Mouse (Mus musculus) lung, postnatal 0 days (tissue): Measurements from ENCODE around the gene Dnpep. TPM values are rescaled to one million over a fixed set of nuclear protein-coding genes. Genes with fewer than 3 reads are reported as not detected.

ENCODE experiments used
- ATAC-seq: fragments of 200-750 bp; cut with Nextera tagmentation; 2 replicates; pipeline ENCODE4 v1.8.0; 2017; ENCODE audit warnings: moderate library complexity
- DNase-seq: peaks from one replicate; pipeline ENCODE4 v3.0.0-alpha.2; 2016; ENCODE audit warnings: low spot score
- H3K27ac ChIP-seq: fragments of 300-500 bp; sonication (generic); 2 replicates; pipeline ENCODE4 v1.5.1; 2014; ENCODE audit warnings: antibody characterized with exemption, mild to moderate bottlenecking, low read length, mixed read lengths
- H3K27me3 ChIP-seq: fragments of 300-500 bp; sonication (generic); replicated peaks from 2 replicates; pipeline ENCODE4 v1.6.1; 2014; ENCODE audit warnings: low read length, mixed read lengths; ENCODE audit not compliant: insufficient read depth
- H3K36me3 ChIP-seq: fragments of 300-500 bp; sonication (generic); 2 replicates; pipeline ENCODE4 v1.6.1; 2014; ENCODE audit warnings: low read length, mixed read lengths; ENCODE audit not compliant: insufficient read depth
- H3K4me1 ChIP-seq: fragments of 300-500 bp; sonication (generic); 2 replicates; pipeline ENCODE4 v1.6.1; 2014; ENCODE audit warnings: antibody characterized with exemption, low read depth, low read length, mixed read lengths; ENCODE audit not compliant: insufficient read depth
- H3K4me2 ChIP-seq: fragments of 300-500 bp; sonication (generic); replicated peaks from 2 replicates; pipeline ENCODE4 v1.6.1; 2014; ENCODE audit warnings: low read depth, mild to moderate bottlenecking, low read length, moderate library complexity, mixed read lengths
- H3K4me3 ChIP-seq: fragments of 300-500 bp; sonication (generic); 2 replicates; pipeline ENCODE4 v1.5.1; 2014; ENCODE audit warnings: low read depth, low read length
- H3K9ac ChIP-seq: fragments of 300-500 bp; sonication (generic); replicated peaks from 2 replicates; pipeline ENCODE4 v1.6.1; 2014; ENCODE audit warnings: low read depth, mild to moderate bottlenecking
- H3K9me3 ChIP-seq: fragments of 300-500 bp; sonication (generic); 2 replicates; pipeline ENCODE4 v1.6.1; 2016; ENCODE audit warnings: low read length, mixed read lengths
- CTCF ChIP-seq: IDR thresholded peaks from 2 replicates; pipeline ENCODE4 v1.5.1; 2016; ENCODE audit warnings: antibody characterized with exemption, mild to moderate bottlenecking
- EP300 ChIP-seq: IDR thresholded peaks from 2 replicates; pipeline ENCODE4 v1.6.1; 2016; ENCODE audit warnings: antibody characterized with exemption, mild to moderate bottlenecking, control low read depth
- WGBS: fragments of 180-500 bp; shearing (Covaris S2); extraction: QIAGEN DNeasy Blood & Tissue Kit; methylation state at CpG from one replicate; pipeline ENCODE4 v1.1.7; 2014; 5-methylcytosine and 5-hydroxymethylcytosine counted together
- polyA plus RNA-seq: library from polyadenylated mRNA; unstranded; fragments of >200 nt; fragmentation: Nextera tagmentation; extraction: Ambion mirVana; gene quantifications from 2 replicates; pipeline ENCODE4 v1.2.1, GENCODE M21; 2015

The Dnpep gene
- polyA plus RNA-seq, 1 experiment from 2014 or later: 109 TPM

DNA sequence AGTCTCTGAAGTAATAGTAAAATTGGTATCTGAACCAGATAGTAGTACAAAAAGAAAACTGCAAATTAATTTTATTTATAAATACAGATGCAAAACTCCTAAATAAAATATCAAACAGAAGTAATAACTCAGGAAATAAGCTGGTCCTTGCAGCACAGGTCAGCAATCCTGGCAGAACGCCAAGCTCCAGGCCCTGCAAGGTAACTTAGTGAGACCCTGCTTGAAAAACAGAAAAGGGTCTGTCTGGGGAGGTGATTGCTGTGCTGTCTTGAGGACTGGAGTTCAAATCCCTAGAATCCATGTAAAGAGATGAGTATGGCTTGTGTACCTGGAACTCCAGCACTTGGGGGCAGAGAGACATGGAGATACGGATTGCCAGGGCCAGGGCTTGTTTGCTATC is 13.1 kb downstream of the Dnpep start:
- ATAC-seq: no peak
- H3K4me1 ChIP-seq: no peaks in the 10 kb centered on the region
- 76% methylated on average over 2 of the region's 2 CpGs for WGBS

DNA sequence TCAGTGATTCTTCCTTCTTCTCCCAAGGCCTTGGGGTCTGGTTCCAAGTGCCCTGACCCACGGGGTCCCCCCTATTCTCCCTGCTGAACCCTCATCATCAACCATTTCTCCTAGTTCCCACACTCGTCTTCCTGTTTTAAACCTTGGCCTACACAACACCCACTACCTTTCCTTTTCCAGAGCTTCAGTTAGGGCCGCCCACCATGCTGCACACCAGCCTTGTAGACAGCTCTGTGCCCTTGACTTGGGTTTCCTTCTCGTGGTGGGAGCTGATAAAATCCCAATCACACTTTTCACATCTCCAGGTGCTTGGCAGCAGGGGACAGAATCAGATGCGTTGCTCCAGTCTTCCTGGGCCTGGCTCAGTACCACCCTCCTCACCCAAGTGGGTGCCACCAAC is 23.5 kb downstream of the Dnpep start:
- H3K4me3 ChIP-seq: no peak overlapping the region
- H3K4me2 ChIP-seq: no peak overlapping the region
- H3K9me3 ChIP-seq: no peaks in the 10 kb centered on the region
- H3K36me3 ChIP-seq: no peaks in the 10 kb centered on the region
- no peak for ATAC-seq
- DNase-seq: no peak
- TF ChIP-seq CTCF (no peak), EP300 (no peak)
- H3K9ac ChIP-seq: no peak overlapping the region
- no peak overlapping the region for H3K27ac ChIP-seq
- 81% methylated on average over 5 of the region's 5 CpGs for WGBS
- no peaks in the 10 kb centered on the region for H3K27me3 ChIP-seq
- H3K4me1 ChIP-seq: no peaks in the 10 kb centered on the region

More for the DNA sequence above, 13.1 kb downstream of the Dnpep start:
- H3K4me2 ChIP-seq: no peak overlapping the region
- no peak for TF ChIP-seq CTCF
- no peak for TF ChIP-seq EP300
- H3K9me3 ChIP-seq: no peaks in the 10 kb centered on the region
- no peak overlapping the region for H3K9ac ChIP-seq
- H3K27me3 ChIP-seq: no peaks in the 10 kb centered on the region
- DNase-seq: no peak
- H3K4me3 ChIP-seq: no peak overlapping the region
- peaks cover 5% of the 10 kb centered on the region; the same call in 1 of the 2 replicates for H3K36me3 ChIP-seq
- H3K27ac ChIP-seq: no peak overlapping the region

DNA sequence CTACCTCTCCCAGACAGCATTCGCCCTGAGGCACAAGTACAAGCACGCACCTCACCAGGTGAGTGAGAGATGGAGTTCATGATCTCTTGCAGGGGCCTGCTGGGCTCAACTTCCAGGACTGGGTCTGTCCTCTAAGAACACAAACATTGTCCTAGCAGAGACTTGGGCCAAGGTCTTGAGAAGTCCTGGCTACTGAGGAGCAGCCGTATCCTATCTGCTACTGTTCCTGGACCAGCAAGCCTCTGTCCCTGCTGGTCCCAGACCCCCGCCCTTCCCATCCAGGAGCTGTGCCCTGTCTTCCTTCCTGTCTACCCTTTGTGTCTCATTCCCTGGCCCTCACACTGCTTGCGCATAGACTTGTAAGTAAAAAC is 24.5 kb downstream of the Dnpep start:
- no peak overlapping the region for H3K27ac ChIP-seq
- no peak overlapping the region for H3K4me3 ChIP-seq
- ATAC-seq: no peak
- TF ChIP-seq EP300 (no peak), CTCF (no peak)
- no peaks in the 10 kb centered on the region for H3K4me1 ChIP-seq
- H3K27me3 ChIP-seq: no peaks in the 10 kb centered on the region
- H3K4me2 ChIP-seq: no peak overlapping the region
- no peak overlapping the region for H3K9ac ChIP-seq
- H3K36me3 ChIP-seq: no peaks in the 10 kb centered on the region
- WGBS: 73% methylated on average over 5 of the region's 5 CpGs
- no peak for DNase-seq
- H3K9me3 ChIP-seq: no peaks in the 10 kb centered on the region

DNA sequence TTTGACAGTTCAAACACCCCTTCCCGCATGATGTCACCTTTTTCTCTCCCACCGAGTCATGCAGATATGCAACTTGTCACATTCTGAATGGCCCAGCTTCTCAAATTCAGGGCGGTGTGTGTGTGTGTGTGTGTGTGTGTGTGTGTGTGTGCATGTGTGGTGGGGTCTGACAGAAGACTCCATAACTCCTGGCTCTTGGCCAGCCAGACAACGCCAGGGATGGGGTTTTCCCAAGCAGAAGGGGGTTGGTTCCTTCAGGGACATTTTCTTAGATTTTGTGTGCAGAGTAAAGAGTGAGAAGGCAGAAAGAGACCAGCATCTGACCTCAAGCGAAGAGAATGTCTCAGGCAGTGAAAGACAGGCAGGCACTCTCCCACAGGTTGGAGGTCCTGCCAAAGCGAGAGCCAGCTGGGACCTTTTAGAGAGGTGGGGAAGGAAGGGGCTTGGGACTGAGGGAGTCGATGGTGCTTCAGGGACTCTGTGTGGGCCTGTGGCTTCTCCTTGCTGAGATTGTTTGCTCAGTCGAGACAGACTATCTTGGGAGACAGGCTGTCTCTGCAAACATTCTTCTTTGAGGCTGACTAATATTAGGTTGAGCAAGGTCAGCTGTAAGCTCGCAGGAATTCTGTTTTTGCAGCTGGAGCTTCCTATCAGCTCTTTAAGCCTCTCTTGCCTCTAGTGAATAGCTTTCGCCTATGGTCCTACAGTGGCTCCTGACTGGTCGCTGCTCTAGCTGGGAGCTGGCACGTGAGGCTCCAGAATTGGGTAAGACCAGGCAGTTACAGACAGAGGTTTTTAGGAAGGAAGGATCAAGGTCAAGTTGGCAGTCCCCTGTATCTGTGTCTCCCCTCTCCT is 25.1 kb downstream of the Dnpep start:
- H3K9me3 ChIP-seq: no peaks in the 10 kb centered on the region
- H3K9ac ChIP-seq: no peak overlapping the region
- H3K4me2 ChIP-seq: no peak overlapping the region
- ATAC-seq (no peak), DNase-seq (no peak)
- H3K4me1 ChIP-seq: no peaks in the 10 kb centered on the region
- WGBS: 25% methylated on average over 12 of the region's 12 CpGs
- no peaks in the 10 kb centered on the region for H3K27me3 ChIP-seq
- H3K27ac ChIP-seq: no peak overlapping the region
- H3K36me3 ChIP-seq: no peaks in the 10 kb centered on the region
- no peak overlapping the region for H3K4me3 ChIP-seq
- TF ChIP-seq EP300: no peak
- no peak for TF ChIP-seq CTCF

DNA sequence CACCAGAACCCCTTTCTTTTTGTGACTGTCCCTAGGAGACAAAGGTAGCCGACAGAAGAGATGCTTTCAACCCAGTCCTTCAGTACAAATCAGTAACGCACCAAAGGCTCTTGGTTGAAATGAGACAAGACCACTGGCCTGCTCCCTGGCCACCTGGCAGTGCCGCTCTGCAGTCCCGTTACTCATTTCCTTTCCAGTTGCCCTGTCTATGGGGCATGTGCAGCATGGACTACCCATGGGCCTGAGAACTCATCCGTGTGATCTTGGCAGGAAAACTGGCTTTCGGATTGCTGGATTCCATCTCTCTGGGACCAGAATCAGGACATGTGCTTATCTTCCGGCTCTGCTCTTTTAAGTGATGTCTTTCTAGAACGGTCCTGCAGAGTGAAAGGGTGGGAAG is 26.5 kb downstream of the Dnpep start:
- H3K4me1 ChIP-seq: no peaks in the 10 kb centered on the region
- 83% methylated on average over 8 of the region's 8 CpGs for WGBS
- no peak for TF ChIP-seq CTCF
- TF ChIP-seq EP300: no peak
- H3K9ac ChIP-seq: no peak overlapping the region
- H3K36me3 ChIP-seq: no peaks in the 10 kb centered on the region
- no peak overlapping the region for H3K27ac ChIP-seq
- DNase-seq (no peak), ATAC-seq (no peak)
- H3K4me3 ChIP-seq: no peak overlapping the region
- no peaks in the 10 kb centered on the region for H3K9me3 ChIP-seq
- H3K4me2 ChIP-seq: no peak overlapping the region
- H3K27me3 ChIP-seq: no peaks in the 10 kb centered on the region

DNA sequence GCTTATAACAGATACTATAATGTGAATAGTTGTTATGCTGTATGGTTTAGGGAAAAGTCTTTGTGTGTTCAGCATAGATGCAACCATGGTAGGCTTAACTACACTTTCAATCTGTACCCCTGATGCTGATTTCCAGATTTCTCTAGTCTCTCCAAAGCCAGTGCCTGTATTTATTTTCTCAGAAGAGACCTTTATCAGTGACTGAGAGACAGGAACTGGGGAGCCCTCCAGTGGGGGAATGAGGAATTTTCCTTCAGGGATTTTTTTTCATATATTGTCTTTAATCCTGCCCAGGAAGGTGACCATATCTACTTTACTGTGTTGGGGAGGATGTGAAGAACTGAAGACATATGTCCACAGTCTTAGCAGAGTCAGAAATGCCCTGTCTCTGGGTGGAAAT is 27.2 kb downstream of the Dnpep start:
- DNase-seq: peak; percentile 27
- Histone ChIP-seq H3K27ac (no peak overlapping the region), H3K4me3 (no peak overlapping the region), H3K4me1 (no peaks in the 10 kb centered on the region), H3K9ac (no peak overlapping the region), H3K9me3 (no peaks in the 10 kb centered on the region), H3K36me3 (no peaks in the 10 kb centered on the region), H3K27me3 (no peaks in the 10 kb centered on the region), H3K4me2 (no peak overlapping the region)
- no peak for ATAC-seq
- peak; percentile 52 for TF ChIP-seq CTCF
- no peak for TF ChIP-seq EP300
